Mouse (Mus musculus) liver, adult 2 months (tissue): ENCODE measurements around the gene Ebi3. TPM values are rescaled to one million over a fixed set of nuclear protein-coding genes. Genes with fewer than 3 reads are reported as not detected.

ENCODE experiments used
- DNase-seq: peaks from one replicate; pipeline ENCODE4 v3.0.0-alpha.2; 2011; ENCODE audit warnings: low read depth, low spot score; ENCODE audit errors: extremely low read depth
- H3K27ac ChIP-seq: fragments of 200-500 bp; replicated peaks from 2 replicates; pipeline ENCODE4 v1.5.1; 2012; ENCODE audit warnings: low read depth, mild to moderate bottlenecking, control low read depth, inconsistent platforms, low read length; ENCODE audit not compliant: insufficient read depth
- H3K27me3 ChIP-seq: fragments of 200-500 bp; 2 replicates; pipeline ENCODE4 v1.6.1; 2012; ENCODE audit warnings: mild to moderate bottlenecking, moderate library complexity, low read length, inconsistent platforms; ENCODE audit not compliant: control insufficient read depth, insufficient read depth
- H3K36me3 ChIP-seq: fragments of 200-500 bp; 2 replicates; pipeline ENCODE4 v1.6.1; 2012; ENCODE audit warnings: low read length, inconsistent platforms; ENCODE audit not compliant: control insufficient read depth, insufficient read depth
- H3K4me1 ChIP-seq: fragments of 200-500 bp; 2 replicates; pipeline ENCODE4 v1.6.1; 2011; ENCODE audit warnings: low read length; ENCODE audit not compliant: control insufficient read depth, insufficient read depth
- H3K4me3 ChIP-seq: fragments of 200-500 bp; 2 replicates; pipeline ENCODE4 v1.5.1; 2011; ENCODE audit warnings: low read depth, mild to moderate bottlenecking, control low read depth, low read length, moderate library complexity; ENCODE audit not compliant: insufficient read depth
- H3K79me2 ChIP-seq: fragments of 200-500 bp; 2 replicates; pipeline ENCODE4 v1.6.1; 2012; ENCODE audit warnings: inconsistent platforms, mild to moderate bottlenecking, low read length, moderate library complexity; ENCODE audit not compliant: control insufficient read depth, insufficient read depth
- H3K9ac ChIP-seq: fragments of 200-500 bp; 2 replicates; pipeline ENCODE4 v1.6.1; 2012; ENCODE audit warnings: low read depth, mild to moderate bottlenecking, control low read depth, inconsistent platforms, low read length
- CTCF ChIP-seq: fragments of 200-500 bp; IDR thresholded peaks from 2 replicates; pipeline ENCODE4 v1.5.1; 2011; ENCODE audit warnings: low read depth, low read length, control low read depth
- POLR2A ChIP-seq: fragments of 200-500 bp; IDR thresholded peaks from 2 replicates; pipeline ENCODE4 v1.6.1; 2011; ENCODE audit warnings: low read length, control low read depth; ENCODE audit not compliant: insufficient read depth; ENCODE audit errors: extremely low read depth
- WGBS: fragments of 180-500 bp; shearing (Covaris S2); methylation state at CpG from one replicate; pipeline ENCODE4 v1.1.7; 2018; 5-methylcytosine and 5-hydroxymethylcytosine counted together
- polyA plus RNA-seq: library from polyadenylated mRNA; depleted of rRNA; stranded (reverse); fragments of >200 nt; gene quantifications from 2 replicates; pipeline ENCODE4 v1.2.3, GENCODE M21; 2012; rRNA removed
- total RNA-seq: library from RNA; depleted of rRNA; stranded (reverse); fragments of >200 nt; gene quantifications from 2 replicates; pipeline ENCODE4 v1.2.3, GENCODE M21; 2014; rRNA removed

Gene Ebi3
- total and polyA plus RNA-seq, 2 experiments, result 0.18 to 2.3 TPM

DNA sequence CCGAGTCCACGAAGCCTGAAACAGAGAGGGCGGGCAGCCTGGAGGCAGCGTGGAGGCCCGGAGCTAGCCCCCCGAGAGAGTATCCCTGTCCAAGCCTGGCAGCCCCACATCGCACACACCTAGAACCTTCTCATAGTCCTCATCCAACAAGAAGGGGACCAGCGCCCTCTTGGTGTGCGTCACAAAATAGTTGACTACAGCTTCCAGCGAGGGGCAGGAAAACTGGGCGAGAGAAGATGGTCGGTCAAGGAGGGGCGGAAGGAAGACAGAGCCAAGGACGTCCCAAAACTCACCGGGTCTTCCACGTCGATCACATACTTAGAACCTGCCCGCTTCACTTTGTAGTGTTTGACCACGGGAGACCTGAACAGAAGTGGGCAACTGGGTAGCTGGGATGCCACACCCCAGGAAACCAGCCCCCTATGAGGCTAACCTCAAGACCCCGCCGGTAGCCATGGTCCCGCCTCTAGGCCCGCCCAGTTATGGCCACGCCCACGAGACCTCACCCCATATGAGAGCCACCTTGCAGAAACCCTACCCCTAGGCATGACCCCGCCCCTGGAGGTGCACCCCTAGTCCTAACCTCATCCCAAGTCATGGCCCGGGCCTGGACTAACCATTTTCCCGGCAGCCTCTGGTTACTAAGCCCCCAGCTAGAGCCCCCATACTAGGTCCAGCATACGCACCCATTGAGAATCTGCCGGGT lies 47.5 kb downstream of the Ebi3 start:
- TF ChIP-seq CTCF (no peak), POLR2A (no peak)
- Histone ChIP-seq H3K79me2 (peaks cover 3% of the 10 kb centered on the region; the same call in 1 of the 2 replicates), H3K27me3 (no peaks in the 10 kb centered on the region), H3K4me3 (no peak overlapping the region), H3K36me3 (peaks cover 13% of the 10 kb centered on the region), H3K27ac (no peak overlapping the region), H3K4me1 (peaks cover 8% of the 10 kb centered on the region), H3K9ac (no peak overlapping the region)
- no peak for DNase-seq
- whole genome bisulfite sequencing, result 67% methylated on average over 30 of the region's 30 CpGs

DNA sequence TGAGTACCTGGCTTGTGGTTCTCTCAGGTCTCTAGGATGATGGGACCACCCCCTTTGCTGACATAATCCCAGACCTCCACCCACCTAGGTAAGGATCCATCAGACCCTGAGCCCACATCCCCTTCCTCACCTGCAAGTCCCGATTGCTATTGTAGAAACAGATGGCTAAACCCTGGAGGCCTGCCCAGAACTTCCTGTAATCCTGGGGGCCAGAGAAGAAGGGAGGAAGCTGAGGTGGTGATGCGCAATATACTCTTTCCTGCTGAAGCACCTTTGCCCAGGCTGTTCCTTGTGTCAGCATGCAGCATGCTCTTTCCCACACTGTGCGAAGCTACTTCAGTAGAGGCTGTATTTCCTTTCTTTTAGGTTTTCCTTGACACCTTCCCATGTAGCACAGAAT lies 50.6 kb downstream of the Ebi3 start:
- 80% methylated on average over 3 of the region's 3 CpGs for WGBS
- TF ChIP-seq CTCF (no peak), POLR2A (no peak)
- no peak overlapping the region for H3K4me3 ChIP-seq
- peaks cover 3% of the 10 kb centered on the region; the same call in 1 of the 2 replicates for H3K79me2 ChIP-seq
- DNase-seq, result no peak
- no peak overlapping the region for H3K9ac ChIP-seq
- peaks cover 13% of the 10 kb centered on the region for H3K36me3 ChIP-seq
- no peaks in the 10 kb centered on the region for H3K27me3 ChIP-seq
- H3K27ac ChIP-seq, result no peak overlapping the region
- peaks cover 14% of the 10 kb centered on the region for H3K4me1 ChIP-seq

DNA sequence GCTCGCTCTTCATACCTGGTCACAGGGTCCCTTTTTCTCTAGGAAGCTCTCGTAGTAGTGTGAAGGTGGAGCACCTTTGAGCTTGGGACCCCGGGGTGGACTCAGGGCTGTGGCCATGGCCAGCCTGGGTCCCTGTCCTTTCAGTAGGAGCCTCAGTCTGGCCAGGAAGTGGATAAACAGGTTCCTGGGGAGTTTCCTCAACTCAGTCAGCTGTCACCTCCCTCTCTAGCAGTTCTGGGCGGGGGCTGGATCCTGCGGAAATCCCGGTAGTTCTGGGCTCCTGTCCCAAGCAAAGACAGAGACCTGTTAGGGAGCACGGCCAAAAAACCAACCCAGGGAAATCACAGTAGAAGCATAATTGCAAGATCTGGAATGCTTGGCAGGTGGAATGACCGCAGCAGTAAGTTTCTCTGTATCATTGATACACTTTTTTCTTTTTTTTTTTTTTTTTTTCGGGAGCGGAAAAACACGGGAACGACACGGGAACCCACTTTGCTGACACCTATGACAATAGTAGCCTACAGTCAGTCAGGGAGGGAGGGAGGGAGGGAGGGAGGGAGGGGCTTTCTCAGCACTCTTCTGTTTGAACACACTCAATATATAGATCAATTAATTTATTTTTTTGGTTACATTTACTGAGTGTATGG lies 53.1 kb downstream of the Ebi3 start, which contains the start of the genes Stap2 and Mpnd:
Gene Stap2, minus strand, starts transcription at position 170 of the 647 bp plus-strand sequence.
Gene Mpnd, plus strand, starts transcription at position 297 of the 647 bp plus-strand sequence.
- peak within 1 kb of the TSS; percentile 68 for H3K4me3 ChIP-seq

More for the DNA sequence above, 53.1 kb downstream of the Ebi3 start, which contains the start of the genes Stap2 and Mpnd:
- 5% methylated on average over 13 of the region's 13 CpGs for WGBS
- peak; percentile 96 for DNase-seq
- peaks cover 3% of the 10 kb centered on the region; the same call in 1 of the 2 replicates for H3K79me2 ChIP-seq
- H3K36me3 ChIP-seq, result peaks cover 11% of the 10 kb centered on the region
- TF ChIP-seq POLR2A (peak; percentile 34; the same call in 1 of the 2 replicates), CTCF (no peak)
- peak within 1 kb of the TSS; percentile 83 for H3K9ac ChIP-seq
- H3K27ac ChIP-seq, result peak within 1 kb of the TSS; percentile 92
- H3K4me1 ChIP-seq, result peaks cover 23% of the 10 kb centered on the region
- H3K27me3 ChIP-seq, result no peaks in the 10 kb centered on the region

Other genes with a start within 250 kb of the Ebi3 start
- 5.3 and 7.3 TPM in 2 replicates for gene Pot1b, start 240.0 kb upstream of the Ebi3 start, total RNA-seq
- gene Pot1b, start 240.0 kb upstream of the Ebi3 start, polyA plus RNA-seq, result 0.55 and 0.62 TPM in 2 replicates
- 7.5 and 8.2 TPM in 2 replicates for gene Adgre4, start 202.7 kb upstream of the Ebi3 start, total RNA-seq
- 1.1 and 2.4 TPM in 2 replicates for gene Adgre4, start 202.7 kb upstream of the Ebi3 start, polyA plus RNA-seq
- 4.7 and 5.2 TPM in 2 replicates for gene Zfp119a, start 73.7 kb upstream of the Ebi3 start, total RNA-seq
- gene Zfp119a, start 73.7 kb upstream of the Ebi3 start, polyA plus RNA-seq, result 0.24 and 0.35 TPM in 2 replicates
- gene Zfp959, start 60.5 kb upstream of the Ebi3 start, total RNA-seq, result 5.8 and 8.3 TPM in 2 replicates
- gene Zfp959, start 60.5 kb upstream of the Ebi3 start, polyA plus RNA-seq, result 0.77 and 1.2 TPM in 2 replicates
- 3.1 and 4.3 TPM in 2 replicates for gene Zfp119b, start 3.1 kb upstream of the Ebi3 start, total RNA-seq
- gene Zfp119b, start 3.1 kb upstream of the Ebi3 start, polyA plus RNA-seq, result 0.26 and 0.40 TPM in 2 replicates
- gene Yju2, start 6.5 kb downstream of the Ebi3 start, total RNA-seq, result 3.6 and 4.1 TPM in 2 replicates
- gene Yju2, start 6.5 kb downstream of the Ebi3 start, polyA plus RNA-seq, result 3.4 and 4.1 TPM in 2 replicates
- gene Shd, start 17.8 kb downstream of the Ebi3 start, total RNA-seq, result not detected in 2 replicates
- 0.20 and 0.35 TPM in 2 replicates for gene Shd, start 17.8 kb downstream of the Ebi3 start, polyA plus RNA-seq
- not detected in 2 replicates for gene Fsd1, start 33.9 kb downstream of the Ebi3 start, total RNA-seq
- gene Fsd1, start 33.9 kb downstream of the Ebi3 start, polyA plus RNA-seq, result not detected in 2 replicates
- gene Stap2, start 52.9 kb downstream of the Ebi3 start, total RNA-seq, result 30.9 and 35.3 TPM in 2 replicates
- 38.8 and 44.8 TPM in 2 replicates for gene Stap2, start 52.9 kb downstream of the Ebi3 start, polyA plus RNA-seq
- gene Mpnd, start 53.1 kb downstream of the Ebi3 start, total RNA-seq, result 86.2 and 93.2 TPM in 2 replicates
- gene Mpnd, start 53.1 kb downstream of the Ebi3 start, polyA plus RNA-seq, result 142 and 175 TPM in 2 replicates
- 8.8 and 10.5 TPM in 2 replicates for gene Sh3gl1, start 84.0 kb downstream of the Ebi3 start, total RNA-seq
- 33.5 and 40.0 TPM in 2 replicates for gene Sh3gl1, start 84.0 kb downstream of the Ebi3 start, polyA plus RNA-seq
- 0.37 and 0.81 TPM in 2 replicates for gene Chaf1a, start 87.8 kb downstream of the Ebi3 start, total RNA-seq
- gene Chaf1a, start 87.8 kb downstream of the Ebi3 start, polyA plus RNA-seq, result 0.26 and 0.31 TPM in 2 replicates
- gene Ubxn6, start 122.4 kb downstream of the Ebi3 start, total RNA-seq, result 34.9 and 42.9 TPM in 2 replicates
- 55.8 and 56.0 TPM in 2 replicates for gene Ubxn6, start 122.4 kb downstream of the Ebi3 start, polyA plus RNA-seq
- 11.3 and 13.8 TPM in 2 replicates for gene Hdgfl2, start 127.0 kb downstream of the Ebi3 start, total RNA-seq
- 29.0 and 30.2 TPM in 2 replicates for gene Hdgfl2, start 127.0 kb downstream of the Ebi3 start, polyA plus RNA-seq
- 2.1 and 2.3 TPM in 2 replicates for gene Plin4, start 157.2 kb downstream of the Ebi3 start, total RNA-seq
- 1.8 and 2.8 TPM in 2 replicates for gene Plin4, start 157.2 kb downstream of the Ebi3 start, polyA plus RNA-seq
- 19.2 and 24.6 TPM in 2 replicates for gene Plin5, start 165.0 kb downstream of the Ebi3 start, total RNA-seq
- 42.7 and 58.2 TPM in 2 replicates for gene Plin5, start 165.0 kb downstream of the Ebi3 start, polyA plus RNA-seq
- gene Lrg1, start 169.4 kb downstream of the Ebi3 start, total RNA-seq, result 90.0 and 116 TPM in 2 replicates
- 543 and 600 TPM in 2 replicates for gene Lrg1, start 169.4 kb downstream of the Ebi3 start, polyA plus RNA-seq
- 1.3 TPM in 2 replicates for gene Sema6b, start 187.7 kb downstream of the Ebi3 start, total RNA-seq
- gene Sema6b, start 187.7 kb downstream of the Ebi3 start, polyA plus RNA-seq, result 2.7 and 3.9 TPM in 2 replicates
- 16.2 and 20.9 TPM in 2 replicates for gene Tnfaip8l1, start 209.8 kb downstream of the Ebi3 start, total RNA-seq
- gene Tnfaip8l1, start 209.8 kb downstream of the Ebi3 start, polyA plus RNA-seq, result 21.8 and 25.5 TPM in 2 replicates
- 89.4 and 91.1 TPM in 2 replicates for gene Mydgf, start 231.3 kb downstream of the Ebi3 start, total RNA-seq
- gene Mydgf, start 231.3 kb downstream of the Ebi3 start, polyA plus RNA-seq, result 81.1 and 86.0 TPM in 2 replicates